Mouse (Mus musculus): Measurements from ENCODE around the gene Tstd2. TPM values are rescaled to one million over a fixed set of nuclear protein-coding genes. Genes with fewer than 3 reads are reported as not detected.
A peak's percentile ranks its signal among the peaks of the same experiment; 100 is the strongest.

Tstd2 gene
- polyA plus RNA-seq, 1 experiment, result 6.5 TPM

GRCm38 (mm10) chr4:46177018-46177417 is 38.5 kb upstream of the Tstd2 start:
- WGBS, result 78% methylated on average over 5 of the region's 5 CpGs
- no peaks in the 10 kb centered on the region for H3K27me3 ChIP-seq (ENCODE audit: control insufficient read depth, insufficient read depth, low read length)
- H3K36me3 ChIP-seq (ENCODE audit: control insufficient read depth, insufficient read depth, low read length), result peaks cover 67% of the 10 kb centered on the region
- H3K4me1 ChIP-seq (ENCODE audit: control insufficient read depth, insufficient read depth, insufficient read length, low read length), result no peaks in the 10 kb centered on the region
- TF ChIP-seq POLR2A (IDR thresholded peaks at IDR 0.05; ENCODE audit: low read depth, low read length), result no peak
- TF ChIP-seq CTCF (IDR thresholded peaks at IDR 0.05; ENCODE audit: extremely low read depth, insufficient read length, insufficient replicate concordance, low read depth, low read length), result no peak
- H3K4me3 ChIP-seq (ENCODE audit: low read depth, low read length), result no peak overlapping the region
- H3K27ac ChIP-seq (ENCODE audit: insufficient read depth, low read depth, low read length), result no peak overlapping the region

DNA sequence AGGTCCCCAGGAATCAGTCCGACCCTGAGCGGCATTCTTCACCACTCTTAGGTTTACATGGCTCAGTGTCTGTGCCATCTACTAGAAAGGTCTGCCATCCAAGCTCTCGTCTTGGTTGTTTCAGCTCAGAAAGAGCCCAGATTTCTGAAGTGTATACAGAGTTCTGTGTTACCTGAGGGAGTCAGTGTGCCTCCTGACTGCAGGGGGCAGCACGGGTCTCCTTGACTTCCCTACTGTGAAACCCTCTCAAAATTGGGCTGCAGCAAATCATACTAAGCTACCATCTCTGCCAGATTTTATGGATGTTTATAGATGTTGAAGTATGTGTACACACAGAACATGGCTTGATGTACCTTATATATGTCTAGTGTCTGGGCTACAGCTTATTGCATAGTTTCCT is 37.8 kb upstream of the Tstd2 start:
- H3K4me1 ChIP-seq (ENCODE audit: control insufficient read depth, insufficient read depth, insufficient read length, low read length), result no peaks in the 10 kb centered on the region
- 75% methylated on average over 4 of the region's 4 CpGs for WGBS
- no peak overlapping the region for H3K4me3 ChIP-seq (ENCODE audit: low read depth, low read length)
- H3K27me3 ChIP-seq (ENCODE audit: control insufficient read depth, insufficient read depth, low read length), result no peaks in the 10 kb centered on the region
- peaks cover 64% of the 10 kb centered on the region for H3K36me3 ChIP-seq (ENCODE audit: control insufficient read depth, insufficient read depth, low read length)
- TF ChIP-seq POLR2A (IDR thresholded peaks at IDR 0.05; ENCODE audit: low read depth, low read length) (no peak), CTCF (IDR thresholded peaks at IDR 0.05; ENCODE audit: extremely low read depth, insufficient read length, insufficient replicate concordance, low read depth, low read length) (no peak)
- no peak overlapping the region for H3K27ac ChIP-seq (ENCODE audit: insufficient read depth, low read depth, low read length)

- Histone ChIP-seq H3K4me3 (ENCODE audit: low read depth, low read length) (no peak overlapping the region), H3K36me3 (ENCODE audit: control insufficient read depth, insufficient read depth, low read length) (peaks cover 69% of the 10 kb centered on the region)
- TF ChIP-seq POLR2A (IDR thresholded peaks at IDR 0.05; ENCODE audit: low read depth, low read length) (no peak), CTCF (IDR thresholded peaks at IDR 0.05; ENCODE audit: extremely low read depth, insufficient read length, insufficient replicate concordance, low read depth, low read length) (no peak)
Measured at GRCm38 (mm10) chr4:46171761-46172160, 33.3 kb upstream of the Tstd2 start.

GRCm38 (mm10) chr4:46165831-46166230 is 27.3 kb upstream of the Tstd2 start:
- 96% methylated on average over 5 of the region's 5 CpGs for WGBS
- Histone ChIP-seq H3K27me3 (ENCODE audit: control insufficient read depth, insufficient read depth, low read length) (no peaks in the 10 kb centered on the region), H3K36me3 (ENCODE audit: control insufficient read depth, insufficient read depth, low read length) (peaks cover 56% of the 10 kb centered on the region), H3K27ac (ENCODE audit: insufficient read depth, low read depth, low read length) (no peak overlapping the region), H3K4me3 (ENCODE audit: low read depth, low read length) (no peak overlapping the region), H3K4me1 (ENCODE audit: control insufficient read depth, insufficient read depth, insufficient read length, low read length) (peaks cover 4% of the 10 kb centered on the region; the same call in 1 of the 2 replicates)
- TF ChIP-seq POLR2A (IDR thresholded peaks at IDR 0.05; ENCODE audit: low read depth, low read length) (no peak), CTCF (IDR thresholded peaks at IDR 0.05; ENCODE audit: extremely low read depth, insufficient read length, insufficient replicate concordance, low read depth, low read length) (no peak)

More at GRCm38 (mm10) chr4:46171761-46172160, 33.3 kb upstream of the Tstd2 start:
- no peaks in the 10 kb centered on the region for H3K27me3 ChIP-seq (ENCODE audit: control insufficient read depth, insufficient read depth, low read length)
- no peak overlapping the region for H3K27ac ChIP-seq (ENCODE audit: insufficient read depth, low read depth, low read length)
- WGBS, result 58% methylated on average over 7 of the region's 7 CpGs
- H3K4me1 ChIP-seq (ENCODE audit: control insufficient read depth, insufficient read depth, insufficient read length, low read length), result no peaks in the 10 kb centered on the region

DNA sequence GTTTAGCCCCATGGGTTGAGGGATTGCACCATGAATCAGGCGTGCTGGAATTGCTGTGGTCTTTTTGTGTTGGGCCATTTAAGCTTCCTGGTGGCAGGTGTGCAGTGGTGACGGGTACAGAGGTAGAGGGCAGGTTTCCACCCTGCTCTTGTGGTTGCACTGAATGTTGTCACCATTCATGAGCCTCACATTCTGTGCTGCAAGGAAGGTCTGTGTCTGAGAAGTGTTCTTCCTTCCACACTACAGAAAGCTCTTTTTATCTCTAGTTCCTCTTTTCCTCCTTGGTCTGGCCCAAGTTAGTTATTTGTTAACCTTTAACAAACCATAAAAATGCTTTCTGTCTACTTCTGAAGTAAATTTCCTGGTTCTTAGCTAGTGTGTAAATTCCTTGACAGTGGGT is 25.5 kb upstream of the Tstd2 start:
- no peak overlapping the region for H3K4me3 ChIP-seq (ENCODE audit: low read depth, low read length)
- peaks cover 48% of the 10 kb centered on the region for H3K36me3 ChIP-seq (ENCODE audit: control insufficient read depth, insufficient read depth, low read length)
- H3K4me1 ChIP-seq (ENCODE audit: control insufficient read depth, insufficient read depth, insufficient read length, low read length), result peaks cover 4% of the 10 kb centered on the region; the same call in 1 of the 2 replicates
- 0 out of 2 replicates have a peak overlapping the region, but pooled peaks have one; percentile 7 for H3K27ac ChIP-seq (ENCODE audit: insufficient read depth, low read depth, low read length)
- WGBS, result 30% methylated on average over 2 of the region's 2 CpGs
- TF ChIP-seq CTCF (IDR thresholded peaks at IDR 0.05; ENCODE audit: extremely low read depth, insufficient read length, insufficient replicate concordance, low read depth, low read length), result no peak
- no peak for TF ChIP-seq POLR2A (IDR thresholded peaks at IDR 0.05; ENCODE audit: low read depth, low read length)
- H3K27me3 ChIP-seq (ENCODE audit: control insufficient read depth, insufficient read depth, low read length), result no peaks in the 10 kb centered on the region

DNA sequence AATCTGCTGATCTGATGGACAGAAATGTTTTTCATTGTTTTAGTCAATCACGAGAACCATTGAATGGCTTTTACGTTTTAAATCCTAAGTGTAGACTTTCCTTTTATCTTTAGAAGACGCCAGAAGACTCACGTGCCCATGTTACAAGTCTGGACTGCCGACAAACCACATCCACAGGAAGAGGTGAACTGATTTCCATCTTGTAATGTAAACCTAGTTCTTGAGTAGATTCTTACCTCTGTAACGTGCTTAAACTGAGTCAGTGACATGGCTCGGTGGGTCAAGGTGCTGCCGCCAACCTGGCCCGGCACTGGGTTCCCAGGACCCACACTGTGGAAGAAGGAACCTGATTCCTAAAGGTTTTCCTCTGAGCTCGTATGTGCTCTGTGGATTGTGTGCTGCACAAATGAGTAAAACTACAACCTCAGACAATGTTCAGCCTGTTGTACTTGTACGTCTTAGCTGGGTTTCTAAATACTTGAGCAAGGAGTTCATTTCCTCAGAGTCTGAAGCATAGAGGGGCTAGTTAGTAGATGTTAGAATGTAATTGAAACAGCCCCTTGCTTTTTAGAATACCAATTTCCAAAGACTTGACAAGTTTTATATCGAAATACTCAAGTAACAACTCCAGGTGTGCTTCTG is 13.5 kb upstream of the Tstd2 start:
- Histone ChIP-seq H3K4me3 (ENCODE audit: low read depth, low read length) (no peak overlapping the region), H3K4me1 (ENCODE audit: control insufficient read depth, insufficient read depth, insufficient read length, low read length) (no peaks in the 10 kb centered on the region), H3K36me3 (ENCODE audit: control insufficient read depth, insufficient read depth, low read length) (peaks cover 55% of the 10 kb centered on the region), H3K27ac (ENCODE audit: insufficient read depth, low read depth, low read length) (no peak overlapping the region), H3K27me3 (ENCODE audit: control insufficient read depth, insufficient read depth, low read length) (no peaks in the 10 kb centered on the region)
- 89% methylated on average over 12 of the region's 12 CpGs for WGBS
- TF ChIP-seq POLR2A (IDR thresholded peaks at IDR 0.05; ENCODE audit: low read depth, low read length) (no peak), CTCF (IDR thresholded peaks at IDR 0.05; ENCODE audit: extremely low read depth, insufficient read length, insufficient replicate concordance, low read depth, low read length) (no peak)

GRCm38 (mm10) chr4:46146881-46147280 is 8.4 kb upstream of the Tstd2 start:
- Histone ChIP-seq H3K36me3 (ENCODE audit: control insufficient read depth, insufficient read depth, low read length) (peaks cover 20% of the 10 kb centered on the region), H3K27ac (ENCODE audit: insufficient read depth, low read depth, low read length) (no peak overlapping the region), H3K27me3 (ENCODE audit: control insufficient read depth, insufficient read depth, low read length) (no peaks in the 10 kb centered on the region), H3K4me3 (ENCODE audit: low read depth, low read length) (no peak overlapping the region), H3K4me1 (ENCODE audit: control insufficient read depth, insufficient read depth, insufficient read length, low read length) (no peaks in the 10 kb centered on the region)
- WGBS, result 96% methylated on average over 1 of the region's 1 CpGs
- TF ChIP-seq CTCF (IDR thresholded peaks at IDR 0.05; ENCODE audit: extremely low read depth, insufficient read length, insufficient replicate concordance, low read depth, low read length) (no peak), POLR2A (IDR thresholded peaks at IDR 0.05; ENCODE audit: low read depth, low read length) (no peak)
